Mouse (Mus musculus): Measurements from ENCODE around the gene Macrod1. TPM values are rescaled to one million over a fixed set of nuclear protein-coding genes. Genes with fewer than 3 reads are reported as not detected.
A peak's percentile ranks its signal among the peaks of the same experiment; 100 is the strongest.

Gene Macrod1
- polyA plus RNA-seq, 1 experiment from 2014 or later: 6.0 TPM

DNA sequence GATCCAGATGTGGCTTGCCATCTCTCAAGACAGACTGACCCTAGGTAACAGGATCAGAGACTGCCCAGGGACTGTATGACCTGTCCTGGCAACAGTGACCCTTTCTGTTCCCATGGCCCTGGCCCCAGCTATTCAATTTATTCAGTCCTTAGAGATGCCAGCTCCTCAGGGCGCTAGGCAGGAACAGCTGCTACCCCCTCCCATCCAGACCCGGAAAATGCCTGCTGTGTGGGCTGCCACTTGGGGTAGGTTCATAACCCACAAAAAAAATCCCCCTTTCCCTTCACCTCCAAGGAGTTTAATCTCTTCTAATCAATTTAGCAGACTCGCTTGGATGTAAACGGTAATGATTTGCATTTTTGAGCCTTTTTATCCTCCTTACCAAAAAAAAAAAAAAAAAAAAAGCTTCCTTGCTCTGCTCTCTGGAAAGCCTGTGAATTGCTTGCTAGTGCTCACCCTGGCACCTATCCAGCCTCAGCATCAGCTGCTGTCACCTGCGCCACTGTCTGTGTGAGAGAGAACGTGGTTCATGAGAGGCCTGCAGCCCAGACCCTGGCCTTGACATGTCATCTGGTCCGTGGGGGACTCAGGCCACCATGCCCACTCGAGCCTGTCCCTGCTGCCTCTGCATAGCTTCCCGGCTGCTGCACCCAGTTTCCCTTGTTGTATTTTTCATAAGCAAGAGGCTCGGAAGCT lies 33.9 kb downstream of the Macrod1 start:
- peaks cover 4% of the 10 kb centered on the region; the same call in 1 of the 2 replicates for H3K27me3 ChIP-seq (replicated peaks)
- ATAC-seq (replicated peaks): 0 out of 2 replicates have a peak, but pooled peaks have one; percentile 5
- H3K36me3 ChIP-seq (replicated peaks): no peaks in the 10 kb centered on the region
- no peak overlapping the region for H3K4me2 ChIP-seq
- no peak overlapping the region for H3K9ac ChIP-seq
- H3K4me3 ChIP-seq: no peak overlapping the region
- peaks cover 66% of the 10 kb centered on the region for H3K4me1 ChIP-seq
- 8% methylated on average over 10 of the region's 10 CpGs for WGBS
- H3K9me3 ChIP-seq: no peaks in the 10 kb centered on the region
- H3K27ac ChIP-seq: peak overlapping the region; percentile 76

DNA sequence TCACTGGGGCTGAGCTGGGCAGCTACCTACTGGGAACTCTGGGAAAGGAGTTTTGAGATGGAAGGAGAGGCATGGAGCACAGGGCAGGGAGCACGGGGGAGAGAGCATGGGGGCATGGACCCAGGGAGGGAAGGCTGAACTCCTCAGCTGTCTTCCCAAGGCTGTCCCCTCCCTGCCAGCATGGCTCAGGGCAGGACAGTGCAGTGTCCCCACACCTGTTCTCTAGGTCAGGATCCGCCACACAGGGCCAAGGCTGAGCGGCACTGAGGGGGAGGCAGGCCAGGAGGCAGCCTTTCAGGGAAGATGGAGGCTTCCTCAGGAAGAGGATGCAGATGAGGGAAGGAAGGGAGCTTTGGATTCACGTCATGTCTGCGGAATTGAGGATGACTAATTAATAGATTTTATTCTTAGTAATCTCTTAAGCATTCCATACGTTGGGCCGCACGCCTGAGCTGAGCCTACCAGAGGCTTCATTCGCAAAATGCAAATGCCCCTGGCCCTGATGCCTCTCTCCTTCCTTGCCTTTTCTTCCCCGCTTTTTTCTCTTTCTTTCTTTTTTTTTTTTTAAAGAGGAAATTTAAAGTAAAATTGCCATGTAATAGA lies 34.9 kb downstream of the Macrod1 start:
- Histone ChIP-seq H3K4me1 (peaks cover 66% of the 10 kb centered on the region), H3K4me3 (no peak overlapping the region), H3K9me3 (no peaks in the 10 kb centered on the region), H3K27me3 (replicated peaks) (peaks cover 11% of the 10 kb centered on the region; the same call in 1 of the 2 replicates), H3K36me3 (replicated peaks) (no peaks in the 10 kb centered on the region), H3K27ac (peak overlapping the region; percentile 76), H3K4me2 (no peak overlapping the region), H3K9ac (no peak overlapping the region)
- ATAC-seq (replicated peaks): no peak
- 26% methylated on average over 10 of the region's 10 CpGs for WGBS

DNA sequence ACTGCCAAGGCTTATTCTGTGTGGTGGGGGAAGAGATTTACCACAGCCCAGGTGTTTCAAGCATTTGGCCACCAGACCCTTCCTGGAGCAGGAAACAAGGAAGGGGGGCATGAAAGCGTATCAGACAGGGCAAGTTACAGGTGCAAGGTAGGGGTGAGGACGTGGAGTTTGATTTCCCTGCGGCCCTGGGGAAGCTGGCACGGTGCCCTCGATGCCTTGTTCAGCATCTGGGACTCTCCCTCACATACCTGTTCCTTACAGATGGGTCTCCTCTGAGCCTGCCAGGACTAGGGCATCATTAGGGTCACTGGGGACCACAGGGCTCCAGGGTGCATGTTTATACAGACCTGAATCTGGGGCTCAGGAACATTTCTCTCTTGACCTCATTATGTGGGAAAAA lies 36.1 kb downstream of the Macrod1 start:
- Histone ChIP-seq H3K27ac (peak overlapping the region; percentile 66; the same call in 1 of the 2 replicates), H3K27me3 (replicated peaks) (peaks cover 12% of the 10 kb centered on the region; the same call in 1 of the 2 replicates)
- WGBS: 85% methylated on average over 5 of the region's 5 CpGs

DNA sequence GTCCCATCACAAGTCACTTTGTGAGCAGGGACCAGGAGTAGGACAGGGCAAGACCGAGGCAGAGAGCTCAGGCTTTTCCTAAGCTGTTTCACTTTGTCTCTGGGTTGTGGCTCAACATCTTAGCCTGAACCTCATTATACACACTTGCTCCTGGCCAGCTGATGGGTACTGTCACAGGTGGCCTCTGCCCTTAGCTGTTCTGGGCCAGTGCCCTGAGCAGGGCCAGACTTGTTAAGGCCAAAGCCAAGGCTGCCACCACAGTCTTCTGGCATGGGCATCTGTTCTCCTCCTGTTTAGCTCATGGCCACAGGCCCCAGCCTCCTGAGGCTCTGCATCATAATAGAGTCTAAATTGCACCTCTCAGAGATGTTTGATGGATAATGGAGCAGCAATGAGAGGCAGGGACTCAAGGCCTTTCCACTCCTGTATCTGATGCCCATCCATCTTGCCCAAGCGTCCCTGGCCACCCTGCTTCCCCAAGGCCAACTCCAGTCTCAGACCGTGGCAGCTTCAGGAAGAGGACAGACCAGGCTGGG lies 43.1 kb downstream of the Macrod1 start:
- Histone ChIP-seq H3K4me2 (no peak overlapping the region), H3K9me3 (no peaks in the 10 kb centered on the region), H3K4me3 (no peak overlapping the region), H3K4me1 (peaks cover 36% of the 10 kb centered on the region), H3K9ac (no peak overlapping the region), H3K36me3 (replicated peaks) (no peaks in the 10 kb centered on the region), H3K27ac (no peak overlapping the region), H3K27me3 (replicated peaks) (peaks cover 22% of the 10 kb centered on the region; the same call in 1 of the 2 replicates)
- no peak for ATAC-seq (replicated peaks)
- WGBS: 80% methylated on average over 3 of the region's 3 CpGs

More for the DNA sequence above, 36.1 kb downstream of the Macrod1 start:
- ATAC-seq (replicated peaks): no peak
- Histone ChIP-seq H3K4me3 (no peak overlapping the region), H3K4me1 (peaks cover 67% of the 10 kb centered on the region), H3K9me3 (no peaks in the 10 kb centered on the region), H3K4me2 (no peak overlapping the region), H3K9ac (no peak overlapping the region), H3K36me3 (replicated peaks) (no peaks in the 10 kb centered on the region)

DNA sequence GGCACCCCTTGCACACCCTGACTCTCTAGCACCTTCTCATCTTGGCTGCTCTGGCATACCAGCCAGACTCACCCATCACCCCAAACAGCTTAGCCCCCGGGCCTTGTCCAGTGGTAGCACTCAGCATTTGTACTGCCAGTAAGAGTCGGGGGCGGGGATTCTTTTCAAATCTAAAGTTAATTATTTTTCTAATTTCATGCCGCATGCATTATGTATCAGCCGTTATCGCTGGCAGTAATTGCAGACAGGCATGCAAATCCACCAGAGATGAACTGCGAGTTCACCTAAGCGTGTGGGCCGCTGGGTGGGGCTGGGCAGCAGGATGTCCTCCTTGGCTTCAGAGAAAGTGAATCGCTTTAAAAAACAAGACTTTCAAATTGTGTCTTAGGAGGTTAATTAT lies 45.4 kb downstream of the Macrod1 start:
- H3K36me3 ChIP-seq (replicated peaks): no peaks in the 10 kb centered on the region
- ATAC-seq (replicated peaks): no peak
- no peaks in the 10 kb centered on the region for H3K9me3 ChIP-seq
- H3K4me1 ChIP-seq: peaks cover 48% of the 10 kb centered on the region
- peaks cover 20% of the 10 kb centered on the region; the same call in 1 of the 2 replicates for H3K27me3 ChIP-seq (replicated peaks)
- 47% methylated on average over 10 of the region's 10 CpGs for WGBS
- H3K9ac ChIP-seq: no peak overlapping the region
- H3K4me3 ChIP-seq: no peak overlapping the region
- no peak overlapping the region for H3K4me2 ChIP-seq
- no peak overlapping the region for H3K27ac ChIP-seq

DNA sequence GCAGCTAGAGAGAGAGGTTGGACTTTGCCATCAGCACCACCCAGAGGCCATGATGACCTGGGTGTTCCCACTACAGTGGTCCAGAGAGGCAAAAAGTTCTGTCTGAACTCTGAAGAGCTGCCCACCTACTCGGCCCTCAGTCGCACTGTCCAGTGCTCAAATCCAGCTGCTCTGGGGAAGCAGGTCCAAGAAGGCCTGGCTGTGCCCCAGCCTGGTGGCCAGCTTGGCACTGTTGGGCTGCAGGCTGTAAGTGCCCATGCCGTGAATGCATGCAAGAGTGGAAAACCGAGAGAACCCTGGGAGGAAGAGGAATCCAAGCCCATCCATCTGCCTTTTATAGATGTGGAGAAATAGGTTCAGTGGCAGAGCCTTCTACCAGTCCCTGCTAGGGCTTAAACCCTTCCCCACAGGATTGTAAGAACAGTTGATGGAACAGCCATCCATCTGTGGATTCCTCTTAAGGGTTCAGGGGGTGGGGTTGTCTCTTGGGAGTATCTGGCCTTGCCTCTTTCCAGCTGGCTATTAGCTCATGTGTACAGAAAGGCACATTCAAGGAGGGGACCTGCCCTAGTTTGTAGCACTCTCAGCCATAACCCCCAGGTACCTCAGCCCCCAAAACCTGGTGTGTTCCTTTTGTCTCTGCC lies 46.9 kb downstream of the Macrod1 start:
- no peak for ATAC-seq (replicated peaks)
- H3K4me3 ChIP-seq: no peak overlapping the region
- peaks cover 17% of the 10 kb centered on the region; the same call in 1 of the 2 replicates for H3K27me3 ChIP-seq (replicated peaks)
- 58% methylated on average over 4 of the region's 4 CpGs for WGBS
- H3K4me2 ChIP-seq: peak overlapping the region; percentile 26; the same call in 1 of the 2 replicates
- H3K9ac ChIP-seq: 0 out of 2 replicates have a peak overlapping the region, but pooled peaks have one; percentile 20
- H3K4me1 ChIP-seq: peaks cover 45% of the 10 kb centered on the region
- H3K36me3 ChIP-seq (replicated peaks): no peaks in the 10 kb centered on the region
- H3K9me3 ChIP-seq: no peaks in the 10 kb centered on the region
- H3K27ac ChIP-seq: peak overlapping the region; percentile 5; the same call in 1 of the 2 replicates

DNA sequence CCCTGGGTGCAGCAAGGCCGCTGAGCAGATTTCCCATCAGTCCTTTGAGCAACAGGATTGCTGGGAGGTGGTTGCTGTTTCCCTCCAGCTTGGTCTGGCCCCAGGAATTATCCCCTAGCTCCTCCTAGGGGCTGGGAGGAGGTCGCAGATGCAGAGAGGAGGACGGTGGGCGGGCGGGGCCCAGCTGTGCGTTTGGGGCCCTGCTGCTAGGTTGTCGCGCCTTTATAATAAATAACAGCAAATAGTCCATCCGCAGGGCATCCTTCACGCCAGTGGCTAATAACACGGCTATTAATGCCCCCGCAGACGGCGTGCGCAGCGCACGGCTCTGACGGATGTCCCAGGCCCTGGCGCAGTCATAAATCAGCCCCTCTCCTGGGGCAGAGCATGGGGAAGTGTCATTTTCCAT lies 47.4 kb downstream of the Macrod1 start:
- Histone ChIP-seq H3K27ac (no peak overlapping the region), H3K36me3 (replicated peaks) (no peaks in the 10 kb centered on the region), H3K27me3 (replicated peaks) (peaks cover 17% of the 10 kb centered on the region; the same call in 1 of the 2 replicates), H3K9me3 (no peaks in the 10 kb centered on the region), H3K9ac (peak overlapping the region; percentile 20; the same call in 1 of the 2 replicates), H3K4me1 (peaks cover 45% of the 10 kb centered on the region), H3K4me3 (no peak overlapping the region), H3K4me2 (peak overlapping the region; percentile 26; the same call in 1 of the 2 replicates)
- ATAC-seq (replicated peaks): no peak
- WGBS: 13% methylated on average over 19 of the region's 19 CpGs

DNA sequence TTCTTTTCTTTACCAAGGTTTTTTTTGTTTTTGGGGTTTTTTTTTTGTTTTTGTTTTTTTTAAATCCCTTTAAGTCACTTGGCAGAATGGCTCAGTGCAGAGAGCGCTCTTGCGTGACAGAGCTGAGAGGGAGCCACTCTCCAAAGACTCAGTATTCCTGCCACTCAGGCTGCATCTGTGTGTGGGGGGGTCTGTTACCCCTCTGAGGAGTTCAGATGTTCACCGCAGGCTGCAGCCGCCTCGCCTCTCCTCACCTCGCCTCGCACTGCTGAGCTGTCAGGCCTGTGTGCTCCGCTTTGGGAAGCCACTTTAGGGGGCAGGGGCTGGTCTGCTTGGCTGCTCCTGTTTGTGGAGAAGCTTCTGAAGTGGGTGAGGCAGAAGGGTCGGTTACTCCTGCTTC lies 48.9 kb downstream of the Macrod1 start, which contains the start of gene Flrt1:
Gene Flrt1, minus strand, starts transcription at position 186 of the 400 bp plus-strand sequence.
- ATAC-seq (replicated peaks): no peak
- no peaks in the 10 kb centered on the region for H3K36me3 ChIP-seq (replicated peaks)
- no peak within 1 kb of the TSS for H3K4me2 ChIP-seq
- peaks cover 56% of the 10 kb centered on the region for H3K4me1 ChIP-seq
- no peak within 1 kb of the TSS for H3K4me3 ChIP-seq
- H3K27me3 ChIP-seq (replicated peaks): peaks cover 13% of the 10 kb centered on the region; the same call in 1 of the 2 replicates
- WGBS: 23% methylated on average over 9 of the region's 9 CpGs
- 0 out of 2 replicates have a peak within 1 kb of the TSS, but pooled peaks have one; percentile 1 for H3K27ac ChIP-seq
- no peak within 1 kb of the TSS for H3K9ac ChIP-seq
- H3K9me3 ChIP-seq: no peaks in the 10 kb centered on the region

DNA sequence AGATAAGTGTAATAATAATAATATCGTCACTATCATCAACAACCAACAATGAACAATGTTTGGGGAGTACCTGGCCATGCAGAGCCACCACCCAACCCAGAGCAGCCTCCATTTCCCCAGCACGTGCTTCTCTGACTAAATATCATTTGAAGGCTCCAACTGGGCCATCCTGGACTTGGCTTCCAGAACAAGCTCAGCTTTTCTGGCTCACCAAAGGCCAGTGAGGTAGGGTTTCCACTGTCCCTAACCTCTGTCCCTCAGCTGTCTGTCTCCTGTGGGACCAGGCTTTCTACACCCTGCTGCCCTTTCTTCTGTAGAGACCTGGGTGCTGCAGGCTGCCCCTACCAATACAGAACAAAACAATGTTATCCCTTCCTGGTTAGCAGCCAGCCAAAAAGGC lies 50.0 kb downstream of the Macrod1 start:
- H3K27ac ChIP-seq: no peak overlapping the region
- H3K9ac ChIP-seq: no peak overlapping the region
- peaks cover 60% of the 10 kb centered on the region for H3K4me1 ChIP-seq
- no peaks in the 10 kb centered on the region for H3K36me3 ChIP-seq (replicated peaks)
- H3K4me2 ChIP-seq: no peak overlapping the region
- H3K27me3 ChIP-seq (replicated peaks): peaks cover 10% of the 10 kb centered on the region; the same call in 1 of the 2 replicates
- ATAC-seq (replicated peaks): no peak
- 93% methylated on average over 2 of the region's 2 CpGs for WGBS
- H3K9me3 ChIP-seq: no peaks in the 10 kb centered on the region
- H3K4me3 ChIP-seq: no peak overlapping the region

DNA sequence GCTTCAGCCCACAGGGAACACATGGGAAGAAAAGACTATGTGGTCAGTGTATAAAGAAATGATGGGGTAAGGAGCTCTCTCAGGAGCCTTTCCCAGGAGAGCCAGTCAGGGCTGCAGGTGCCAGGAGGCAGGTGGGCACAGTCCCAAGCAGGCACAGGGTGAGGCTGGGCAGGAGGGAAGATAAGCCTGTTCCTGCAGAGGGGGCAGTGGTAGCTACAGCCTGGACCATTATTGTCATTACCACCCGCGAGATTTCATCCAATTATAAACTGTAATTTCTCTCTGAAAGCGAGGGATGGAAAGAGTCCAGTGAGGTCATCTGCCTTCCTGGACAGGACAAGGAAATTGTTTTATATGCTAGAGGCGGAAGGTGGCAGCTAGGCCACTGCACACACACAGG lies 50.6 kb downstream of the Macrod1 start:
- Histone ChIP-seq H3K27me3 (replicated peaks) (peaks cover 10% of the 10 kb centered on the region; the same call in 1 of the 2 replicates), H3K27ac (no peak overlapping the region), H3K36me3 (replicated peaks) (no peaks in the 10 kb centered on the region), H3K9me3 (no peaks in the 10 kb centered on the region), H3K4me2 (no peak overlapping the region), H3K4me3 (no peak overlapping the region), H3K9ac (no peak overlapping the region), H3K4me1 (peaks cover 54% of the 10 kb centered on the region)
- no peak for ATAC-seq (replicated peaks)
- 88% methylated on average over 4 of the region's 4 CpGs for WGBS

DNA sequence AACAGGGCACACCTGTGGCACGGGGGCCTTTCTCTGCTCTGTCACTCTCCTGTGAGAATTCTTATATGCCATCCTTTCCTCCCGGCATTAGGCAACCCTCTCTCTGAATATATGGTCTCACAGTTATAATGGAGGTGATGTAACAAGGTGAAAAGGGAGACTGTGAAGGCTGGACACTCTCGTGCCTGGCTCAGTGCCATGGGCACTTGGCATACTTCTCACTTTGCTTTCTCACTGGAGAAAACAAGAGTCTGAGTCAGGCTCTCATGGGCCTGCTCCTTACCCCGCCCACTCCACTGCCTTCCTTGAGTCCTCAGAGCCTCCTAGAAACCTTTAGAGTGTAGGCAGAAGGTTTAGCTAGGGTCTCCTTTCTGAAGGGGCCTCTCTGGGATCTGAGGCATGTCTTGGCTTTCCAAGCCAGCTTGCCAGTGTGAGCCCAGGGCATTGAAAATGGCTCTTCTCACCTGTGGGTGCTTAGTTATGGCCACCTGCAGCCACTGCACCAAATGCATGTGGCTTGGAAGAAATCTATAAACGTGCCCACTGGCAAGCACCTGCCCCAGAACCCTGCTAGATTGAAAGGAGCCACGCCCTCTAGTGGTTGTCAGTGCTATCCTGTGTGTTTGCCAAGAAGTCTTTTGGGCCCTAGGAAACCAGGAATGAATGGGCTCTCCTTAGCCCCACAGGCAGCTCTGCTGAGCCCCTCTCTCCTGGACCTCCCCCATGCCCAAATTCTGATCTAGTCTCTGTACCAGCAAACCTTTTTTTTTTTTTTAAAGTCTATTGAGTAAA lies 51.7 kb downstream of the Macrod1 start:
- Histone ChIP-seq H3K27me3 (replicated peaks) (peaks cover 10% of the 10 kb centered on the region; the same call in 1 of the 2 replicates), H3K4me2 (no peak overlapping the region), H3K9ac (no peak overlapping the region), H3K27ac (no peak overlapping the region), H3K36me3 (replicated peaks) (no peaks in the 10 kb centered on the region), H3K4me1 (peaks cover 54% of the 10 kb centered on the region), H3K9me3 (no peaks in the 10 kb centered on the region), H3K4me3 (no peak overlapping the region)
- 53% methylated on average over 6 of the region's 6 CpGs for WGBS
- ATAC-seq (replicated peaks): no peak

All from midbrain, embryonic 15.5 days (tissue).